Mouse (Mus musculus) central nervous system, embryonic 18 days (tissue): ENCODE results near the gene Mphosph10. TPM values are rescaled to one million over a fixed set of nuclear protein-coding genes. Genes with fewer than 3 reads are reported as not detected.

Source experiments
- polyA plus RNA-seq: library from polyadenylated mRNA; depleted of rRNA; stranded (reverse); fragments of >200 nt; gene quantifications from 2 replicates; pipeline ENCODE4 v1.2.3, GENCODE M21; 2012; rRNA removed

Gene Mphosph10
- polyA plus RNA-seq, result 12.3 and 14.0 TPM in 2 replicates

GRCm38 (mm10) chr7:64392122-64392818 lies at the start of gene Mphosph10, which contains the start of gene Mcee:
Gene Mphosph10, minus strand, starts transcription at chr7:64392268.
Gene Mcee, plus strand, starts transcription at chr7:64392607.

GRCm38 (mm10) chr7:64373830-64374562 lies 18.1 kb downstream of the Mphosph10 start, which contains the start of gene Fan1:
Gene Fan1, minus strand, starts transcription at chr7:64374095.

Other genes starting within 250 kb of the Mphosph10 start
- gene Trpm1, start 238.4 kb downstream of the Mphosph10 start, polyA plus RNA-seq, result 0.10 and 0.19 TPM in 2 replicates
- gene Mtmr10, start 104.6 kb downstream of the Mphosph10 start, polyA plus RNA-seq, result 6.0 and 7.0 TPM in 2 replicates
- gene Fan1, start 18.2 kb downstream of the Mphosph10 start, polyA plus RNA-seq, result 3.4 TPM in 2 replicates
- gene Mcee, start 339 bp upstream of the Mphosph10 start, polyA plus RNA-seq, result 26.9 and 32.5 TPM in 2 replicates
- 172 and 173 TPM in 2 replicates for gene Apba2, start 109.4 kb upstream of the Mphosph10 start, polyA plus RNA-seq